Mouse (Mus musculus): ENCODE results near the gene Hist1h3a. TPM values are rescaled to one million over a fixed set of nuclear protein-coding genes. Genes with fewer than 3 reads are reported as not detected.
"Not testable (repeated sequence)": the region's sequence is repeated elsewhere in the genome, so short reads cannot be mapped to it uniquely, and the experiment has no call there.

The Hist1h3a gene
- total RNA-seq, 2 experiments from 2014 or later, result 15.8 to 18.0 TPM

- intact Hi-C loops (cut with DNase I), result no loop called here
- no peak for DNase-seq (ENCODE audit: low spot score)
Measured at GRCm38 (mm10) chr13:23729192-23729525, 33.0 kb downstream of the Hist1h3a start.

- intact Hi-C loops (cut with DNase I), result no loop called here
- no peak for DNase-seq (ENCODE audit: low spot score)
Measured at GRCm38 (mm10) chr13:23728472-23729191, 33.6 kb downstream of the Hist1h3a start.

DNA sequence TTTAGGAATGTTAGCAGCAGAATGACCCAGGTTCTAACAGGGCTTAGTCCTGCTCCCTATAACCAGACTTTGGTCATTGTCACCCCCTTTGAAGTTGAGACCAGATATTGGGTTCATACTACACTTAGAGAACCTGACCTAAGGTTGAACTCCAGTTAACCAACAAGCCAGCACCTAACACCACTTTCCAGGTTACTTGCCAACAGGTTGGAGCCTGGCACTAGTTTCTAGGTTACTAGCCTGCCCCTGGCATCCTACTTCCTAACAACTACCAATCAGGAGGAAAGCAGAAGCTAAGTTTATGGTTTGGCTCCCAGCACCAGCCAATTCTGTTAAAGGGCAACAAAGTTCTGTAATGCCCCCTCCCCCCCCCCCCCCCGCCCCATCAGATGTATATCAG lies 37.0 kb downstream of the Hist1h3a start:
- no peak for DNase-seq (ENCODE audit: low spot score)
- intact Hi-C loops (cut with DNase I), result no loop called here

GRCm38 (mm10) chr13:23724239-23724638 lies 37.9 kb downstream of the Hist1h3a start:
- no peak for DNase-seq (ENCODE audit: low spot score)
- intact Hi-C loops (cut with DNase I), result no loop called here

- intact Hi-C loops (cut with DNase I); DNase-seq (ENCODE audit: low spot score): not testable (repeated sequence)
Measured at GRCm38 (mm10) chr13:23717593-23718245, 44.5 kb downstream of the Hist1h3a start.

DNA sequence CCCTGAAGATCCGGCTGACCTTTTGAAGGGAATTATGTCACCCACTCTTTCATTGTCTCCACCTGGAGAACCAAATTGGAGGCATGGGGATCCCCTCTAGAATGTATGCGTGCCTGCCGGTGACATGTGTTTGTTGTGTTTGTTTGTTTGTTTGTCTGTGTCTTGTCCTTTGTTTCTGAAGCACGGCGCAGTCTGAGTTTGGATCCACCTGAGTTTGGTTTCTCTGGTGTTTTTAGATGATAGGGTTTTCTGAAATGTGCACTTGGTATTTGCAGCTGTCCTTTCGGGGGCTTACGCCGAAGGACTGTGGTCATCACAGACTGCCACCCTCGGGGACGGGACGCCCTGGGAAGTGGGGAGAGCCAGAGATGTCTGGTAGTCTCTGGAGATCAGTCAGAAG lies 45.0 kb downstream of the Hist1h3a start:
- intact Hi-C loops (cut with DNase I), result no loop called here
- DNase-seq (ENCODE audit: low spot score), result no peak

- DNase-seq (ENCODE audit: low spot score), result no peak
- intact Hi-C loops (cut with DNase I), result no loop called here
Measured at GRCm38 (mm10) chr13:23716261-23717042, 45.7 kb downstream of the Hist1h3a start.

Small RNA genes within 50 kb of the gene (microRNA-seq; reads per million reads assigned to microRNA genes)
- gene Gm44314 (not detected), gene Gm44484 (not detected)

Other genes starting within 250 kb of the Hist1h3a start
- 100 to 1,000 TPM; 272 to 334 TPM for gene Hist1h4h, start 231.3 kb downstream of the Hist1h3a start, total RNA-seq (2021)
- 10 to 100 TPM; 13.7 to 25.9 TPM for gene Hist1h2af, start 228.5 kb downstream of the Hist1h3a start, total RNA-seq (2021)
- 1 to 10 TPM; 3.4 to 4.1 TPM for gene Hist1h3g, start 227.0 kb downstream of the Hist1h3a start, total RNA-seq (2021)
- 1 to 10 TPM; 1.4 to 1.9 TPM for gene Hist1h2bh, start 219.0 kb downstream of the Hist1h3a start, total RNA-seq (2021)
- 10 to 100 TPM in 1 of 2 experiments, 1 to 10 TPM in 1; 6.4 to 10.6 TPM for gene Hist1h3f, start 218.3 kb downstream of the Hist1h3a start, total RNA-seq (2021)
- 10 to 100 TPM; 33.0 to 46.9 TPM for gene Hist1h4f, start 210.7 kb downstream of the Hist1h3a start, total RNA-seq (2021)
- gene Hist1h1d, start 209.1 kb downstream of the Hist1h3a start, total RNA-seq (2021), result 1 to 10 TPM; 1.8 to 2.5 TPM
- 10 to 100 TPM; 15.4 to 27.3 TPM for gene Hist1h3e, start 200.0 kb downstream of the Hist1h3a start, total RNA-seq (2021)
- 1 to 10 TPM; 3.4 to 4.1 TPM for gene Hist1h2ae, start 191.2 kb downstream of the Hist1h3a start, total RNA-seq (2021)
- gene Hist1h2bg, start 191.0 kb downstream of the Hist1h3a start, total RNA-seq (2021), result 10 to 100 TPM; 28.4 to 48.1 TPM
- 10 to 100 TPM; 16.8 to 17.6 TPM for gene Hist1h2bf, start 188.2 kb downstream of the Hist1h3a start, total RNA-seq (2021)
- gene Hist1h2ad, start 188.0 kb downstream of the Hist1h3a start, total RNA-seq (2021), result 1 to 10 TPM; 2.4 to 4.8 TPM
- gene Hist1h3d, start 186.6 kb downstream of the Hist1h3a start, total RNA-seq (2021), result 1 to 10 TPM; 3.4 to 3.6 TPM
- 10 to 100 TPM; 54.4 to 63.1 TPM for gene Hist1h4d, start 180.8 kb downstream of the Hist1h3a start, total RNA-seq (2021)
- gene Hist1h2be, start 141.3 kb downstream of the Hist1h3a start, total RNA-seq (2021), result 10 to 100 TPM; 10.5 to 10.7 TPM
- gene Hist1h1e, start 139.8 kb downstream of the Hist1h3a start, total RNA-seq (2021), result 10 to 100 TPM; 35.6 to 42.0 TPM
- 1 to 10 TPM; 1.5 to 1.9 TPM for gene Hist1h2ac, start 78.4 kb downstream of the Hist1h3a start, total RNA-seq (2021)
- gene Hist1h2bc, start 78.2 kb downstream of the Hist1h3a start, total RNA-seq (2021), result 10 to 100 TPM; 73.7 to 74.9 TPM
- not detected for gene Hist1h1t, start 66.6 kb downstream of the Hist1h3a start, total RNA-seq (2021)
- gene Hist1h4c, start 63.9 kb downstream of the Hist1h3a start, total RNA-seq (2021), result 10 to 100 TPM; 42.4 to 60.8 TPM
- gene Hfe, start 51.5 kb downstream of the Hist1h3a start, total RNA-seq (2021), result 10 to 100 TPM; 48.9 to 50.3 TPM
- gene Hist1h1c, start 23.6 kb downstream of the Hist1h3a start, total RNA-seq (2021), result 100 to 1,000 TPM; 134 to 160 TPM
- 1 to 10 TPM; 3.2 to 9.1 TPM for gene Hist1h3c, start 16.8 kb downstream of the Hist1h3a start, total RNA-seq (2021)
- gene Hist1h2bb, start 15.7 kb downstream of the Hist1h3a start, total RNA-seq (2021), result 10 to 100 TPM in 1 of 2 experiments, 1 to 10 TPM in 1; 9.6 to 11.4 TPM
- gene Hist1h2ab, start 11.3 kb downstream of the Hist1h3a start, total RNA-seq (2021), result 10 to 100 TPM; 12.7 to 17.0 TPM
- gene Hist1h3b, start 10.1 kb downstream of the Hist1h3a start, total RNA-seq (2021), result 10 to 100 TPM; 19.3 to 26.5 TPM
- gene Hist1h4b, start 5.4 kb downstream of the Hist1h3a start, total RNA-seq (2021), result 10 to 100 TPM; 13.3 to 23.6 TPM
- gene Hist1h4a, start 1.2 kb downstream of the Hist1h3a start, total RNA-seq (2021), result 10 to 100 TPM; 12.6 to 15.8 TPM
- gene Hist1h1a, start 1.3 kb upstream of the Hist1h3a start, total RNA-seq (2021), result 1 to 10 TPM; 5.4 to 9.2 TPM
- gene Trim38, start 7.5 kb upstream of the Hist1h3a start, total RNA-seq (2021), result not detected
- gene Slc17a2, start 44.6 kb upstream of the Hist1h3a start, total RNA-seq (2021), result not detected
- gene Slc17a3, start 77.0 kb upstream of the Hist1h3a start, total RNA-seq (2021), result not detected
- not detected for gene Slc17a1, start 105.4 kb upstream of the Hist1h3a start, total RNA-seq (2021)
- gene Slc17a4, start 152.6 kb upstream of the Hist1h3a start, total RNA-seq (2021), result not detected
- gene Hist1h2ba, start 171.8 kb upstream of the Hist1h3a start, total RNA-seq (2021), result not detected
- not detected for gene Hist1h2aa, start 172.1 kb upstream of the Hist1h3a start, total RNA-seq (2021)
- not detected for gene Scgn, start 228.8 kb upstream of the Hist1h3a start, total RNA-seq (2021)